Mouse (Mus musculus) limb, embryonic 14.5 days (tissue): ENCODE data around the gene Tmem237. TPM values are rescaled to one million over a fixed set of nuclear protein-coding genes. Genes with fewer than 3 reads are reported as not detected.

ENCODE experiments used
- ATAC-seq: fragments of 200-750 bp; cut with Nextera tagmentation; 2 replicates; pipeline ENCODE4 v1.8.0; 2017; ENCODE audit warnings: low read depth, moderate number of reproducible peaks, moderate TSS enrichment; ENCODE audit not compliant: low FRiP score
- DNase-seq: peaks from one replicate; pipeline ENCODE4 v3.0.0-alpha.2; 2015; ENCODE audit warnings: low spot score
- H3K27ac ChIP-seq: fragments of 300-500 bp; sonication (generic); replicated peaks from 2 replicates; pipeline ENCODE4 v1.5.1; 2014; ENCODE audit warnings: low read depth, mild to moderate bottlenecking, low read length, moderate library complexity, mixed read lengths
- H3K27me3 ChIP-seq: fragments of 300-500 bp; sonication (generic); 2 replicates; pipeline ENCODE4 v1.6.1; 2014; ENCODE audit warnings: low read length, mixed read lengths; ENCODE audit not compliant: control insufficient read depth, insufficient read depth
- H3K36me3 ChIP-seq: fragments of 300-500 bp; sonication (generic); 2 replicates; pipeline ENCODE4 v1.6.1; 2014; ENCODE audit warnings: mild to moderate bottlenecking, low read length, moderate library complexity, mixed read lengths; ENCODE audit not compliant: control insufficient read depth, insufficient read depth
- H3K4me1 ChIP-seq: fragments of 300-500 bp; sonication (generic); 2 replicates; pipeline ENCODE4 v1.6.1; 2014; ENCODE audit warnings: antibody characterized with exemption, low read length, mixed read lengths; ENCODE audit not compliant: control insufficient read depth, insufficient read depth
- H3K4me2 ChIP-seq: fragments of 300-500 bp; sonication (generic); replicated peaks from 2 replicates; pipeline ENCODE4 v1.6.1; 2014; ENCODE audit warnings: low read depth, mild to moderate bottlenecking, low read length, moderate library complexity; ENCODE audit not compliant: severe bottlenecking
- H3K4me3 ChIP-seq: fragments of 300-500 bp; sonication (generic); replicated peaks from 2 replicates; pipeline ENCODE4 v1.5.1; 2014; ENCODE audit warnings: low read length
- H3K9ac ChIP-seq: fragments of 300-500 bp; sonication (generic); 2 replicates; pipeline ENCODE4 v1.6.1; 2014; ENCODE audit warnings: mild to moderate bottlenecking, low read depth, low read length, moderate library complexity; ENCODE audit not compliant: severe bottlenecking
- H3K9me3 ChIP-seq: fragments of 300-500 bp; sonication (generic); 2 replicates; pipeline ENCODE4 v1.6.1; 2016; ENCODE audit warnings: low read length; ENCODE audit not compliant: control insufficient read depth
- POLR2A ChIP-seq: fragments of 200-500 bp; IDR thresholded peaks from 2 replicates; pipeline ENCODE4 v1.8.0; 2012; ENCODE audit warnings: inconsistent platforms, mild to moderate bottlenecking, moderate library complexity, borderline replicate concordance; ENCODE audit not compliant: insufficient read depth, insufficient read length; ENCODE audit errors: extremely low read depth
- WGBS: fragments of 180-500 bp; shearing (Covaris S2); extraction: QIAGEN DNeasy Blood & Tissue Kit; methylation state at CpG from one replicate; pipeline ENCODE4 v1.1.7; 2014; 5-methylcytosine and 5-hydroxymethylcytosine counted together
- polyA plus RNA-seq, 2 experiments: library from polyadenylated mRNA; depleted of rRNA in 1 of 2; stranded (reverse) in 1 of 2; unstranded in 1 of 2; fragments of >200 nt; fragmentation: Nextera tagmentation in 1 of 2; extraction: Ambion mirVana in 1 of 2; gene quantifications; 2 replicates each; pipeline versions ENCODE4 v1.2.1 to v1.2.3; 2012 to 2014

The Tmem237 gene
- polyA plus RNA-seq, 2 experiments = 26.0 to 33.3 TPM

DNA sequence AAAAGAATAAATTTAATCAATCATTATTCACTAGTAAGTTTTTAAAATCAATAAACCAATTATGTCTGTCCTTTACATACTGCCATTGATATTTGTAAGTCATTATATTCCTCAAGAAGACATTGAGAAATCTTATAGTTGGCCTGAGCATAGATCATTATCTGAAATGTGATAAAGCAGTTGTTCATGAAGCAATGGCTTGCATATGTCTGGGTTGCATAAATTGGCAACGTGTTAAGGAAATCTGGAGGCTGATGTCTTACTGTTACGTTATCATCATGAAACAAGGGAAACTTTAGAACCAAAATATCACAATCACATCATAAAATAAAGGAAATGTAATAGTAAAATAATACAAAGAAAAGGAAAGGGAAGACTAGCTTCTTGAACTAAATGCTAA lies 68.9 kb downstream of the Tmem237 start:
- Histone ChIP-seq H3K27me3 (no peaks in the 10 kb centered on the region), H3K9ac (no peak overlapping the region), H3K27ac (no peak overlapping the region), H3K36me3 (no peaks in the 10 kb centered on the region), H3K4me1 (no peaks in the 10 kb centered on the region), H3K9me3 (no peaks in the 10 kb centered on the region), H3K4me2 (no peak overlapping the region), H3K4me3 (no peak overlapping the region)
- TF ChIP-seq POLR2A = no peak
- ATAC-seq = no peak
- DNase-seq = no peak
- WGBS = 62% methylated on average over 2 of the region's 2 CpGs

Other genes with a start within 250 kb of the Tmem237 start
- gene Trak2, start 147.0 kb downstream of the Tmem237 start, polyA plus RNA-seq (2012; rRNA removed) = 15.8 and 19.9 TPM in 2 replicates
- 11.9 and 12.5 TPM in 2 replicates for gene Trak2, start 147.0 kb downstream of the Tmem237 start, polyA plus RNA-seq (2014; fragmentation: Nextera tagmentation; extraction: Ambion mirVana)
- 15.9 and 18.6 TPM in 2 replicates for gene Stradb, start 146.9 kb downstream of the Tmem237 start, polyA plus RNA-seq (2012; rRNA removed)
- 21.6 and 22.3 TPM in 2 replicates for gene Stradb, start 146.9 kb downstream of the Tmem237 start, polyA plus RNA-seq (2014; fragmentation: Nextera tagmentation; extraction: Ambion mirVana)
- not detected in 2 replicates for gene C2cd6, start 25.5 kb downstream of the Tmem237 start, polyA plus RNA-seq (2012; rRNA removed)
- not detected in 2 replicates for gene C2cd6, start 25.5 kb downstream of the Tmem237 start, polyA plus RNA-seq (2014; fragmentation: Nextera tagmentation; extraction: Ambion mirVana)
- 1.00 and 1.0 TPM in 2 replicates for gene Mpp4, start 43.0 kb upstream of the Tmem237 start, polyA plus RNA-seq (2012; rRNA removed)
- 0.32 and 0.40 TPM in 2 replicates for gene Mpp4, start 43.0 kb upstream of the Tmem237 start, polyA plus RNA-seq (2014; fragmentation: Nextera tagmentation; extraction: Ambion mirVana)
- gene Als2, start 116.8 kb upstream of the Tmem237 start, polyA plus RNA-seq (2012; rRNA removed) = 8.1 and 8.2 TPM in 2 replicates
- 8.1 and 9.6 TPM in 2 replicates for gene Als2, start 116.8 kb upstream of the Tmem237 start, polyA plus RNA-seq (2014; fragmentation: Nextera tagmentation; extraction: Ambion mirVana)
- gene Cdk15, start 136.5 kb upstream of the Tmem237 start, polyA plus RNA-seq (2012; rRNA removed) = 0.29 and 0.48 TPM in 2 replicates
- gene Cdk15, start 136.5 kb upstream of the Tmem237 start, polyA plus RNA-seq (2014; fragmentation: Nextera tagmentation; extraction: Ambion mirVana) = 0.34 and 0.54 TPM in 2 replicates